In the genomic region with DNA sequence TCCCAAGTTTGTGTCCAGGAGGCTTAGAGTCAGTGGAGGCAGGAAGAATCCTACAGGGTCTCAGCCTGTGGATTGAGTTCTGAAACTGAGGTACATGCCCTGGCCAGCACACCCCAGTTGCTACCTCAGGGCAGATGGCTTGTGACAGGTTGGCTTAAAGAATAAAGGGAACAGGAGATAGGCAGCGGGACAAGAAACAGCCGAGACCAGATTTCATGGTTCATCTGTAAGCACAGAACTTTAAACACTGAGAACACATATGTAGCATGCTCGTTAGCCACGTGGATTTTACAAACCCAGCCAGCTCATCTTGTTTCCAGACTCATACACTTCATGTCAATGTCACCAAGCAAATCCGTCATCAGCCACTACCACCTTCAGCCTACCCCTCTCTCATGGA, we compare ENCODE assay signal across 23 mouse cellular contexts.
"Had no signal": no experiment of that assay in that cellular context is flagged by ENCODE, and none has a peak within 500 bp of the region (broad histone marks: within the 10 kb centered on the region; RNA-seq: fewer than 3 reads in every experiment).

No protein-coding gene starts in this region.

- H3K9me3 ChIP-seq: heart, embryonic 12.5 days; hindbrain, embryonic 13.5 days; hindbrain, embryonic 15.5 days; intestine, embryonic 15.5 days; kidney, embryonic 15.5 days; limb, embryonic 13.5 days; limb, embryonic 15.5 days; liver, embryonic 12.5 days had no signal

- H3K9ac ChIP-seq: heart, embryonic 12.5 days; hindbrain, embryonic 13.5 days; hindbrain, embryonic 15.5 days; intestine, embryonic 15.5 days; kidney, embryonic 15.5 days; limb, embryonic 13.5 days; limb, embryonic 15.5 days; liver, embryonic 12.5 days; liver, embryonic 14.5 days had no signal

- ATAC-seq: hindbrain, postnatal 0 days; intestine, embryonic 15.5 days; liver, embryonic 12.5 days had no signal

- H3K36me3 ChIP-seq: heart, embryonic 12.5 days; hindbrain, embryonic 13.5 days; hindbrain, embryonic 15.5 days; intestine, embryonic 15.5 days; kidney, embryonic 15.5 days; limb, embryonic 13.5 days; limb, embryonic 15.5 days; liver, embryonic 12.5 days had no signal

- H3K4me1 ChIP-seq: heart, embryonic 12.5 days; hindbrain, embryonic 15.5 days; intestine, embryonic 15.5 days; limb, embryonic 13.5 days; limb, embryonic 15.5 days; liver, embryonic 12.5 days had no signal

- H3K4me2 ChIP-seq: heart, embryonic 12.5 days; hindbrain, embryonic 13.5 days; hindbrain, embryonic 15.5 days; intestine, embryonic 15.5 days; kidney, embryonic 15.5 days; limb, embryonic 13.5 days; limb, embryonic 15.5 days; liver, embryonic 12.5 days had no signal

- H3K27me3 ChIP-seq: hindbrain, embryonic 13.5 days; hindbrain, embryonic 15.5 days; intestine, embryonic 15.5 days; kidney, embryonic 15.5 days; limb, embryonic 13.5 days; limb, embryonic 15.5 days had no signal

- DNase-seq: gastrocnemius, postnatal 14 days; gastrocnemius, postnatal 36 days; heart, adult 18-20 months; heart, postnatal 10 days; kidney, adult 11 months; kidney, adult 2 months; kidney, adult 9 months; kidney, postnatal 14 days; kidney, postnatal 36 days; layer of hippocampus, adult 9-11 months; layer of hippocampus, postnatal 36 days; left cerebral cortex, postnatal 4 days had no signal

- H3K4me3 ChIP-seq: heart, embryonic 12.5 days; hindbrain, embryonic 13.5 days; hindbrain, embryonic 15.5 days; intestine, embryonic 15.5 days; kidney, embryonic 15.5 days; limb, embryonic 13.5 days; limb, embryonic 15.5 days; liver, embryonic 12.5 days had no signal

- H3K27ac ChIP-seq: hindbrain, embryonic 13.5 days; hindbrain, embryonic 15.5 days; hindbrain, postnatal 0 days; intestine, embryonic 15.5 days; kidney, embryonic 15.5 days; kidney, postnatal 0 days; limb, embryonic 13.5 days; limb, embryonic 15.5 days; liver, embryonic 12.5 days; liver, embryonic 14.5 days had no signal
